Mouse (Mus musculus) CH12.LX (cell line): ENCODE measurements at regions not wholly inside any gene's neighbourhood (a gene's known extent, or its start where the extent isn't known, plus 50 kb on each side); places are given as distances from the start of the nearest gene placed in this dataset.

ENCODE experiments used
- BHLHE40 ChIP-seq: IDR thresholded peaks from 2 replicates; pipeline ENCODE4 v1.6.1; 2011; ENCODE audit warnings: mild to moderate bottlenecking, low read depth, low read length, improper control_type of control experiment
- CTCF ChIP-seq, 2 experiments: IDR thresholded peaks in 1 of 2; conservative IDR thresholded peaks in 1 of 2; 2 replicates each; pipeline ENCODE4 v1.5.1; 2011 to 2012; ENCODE audit warnings: low read depth in 2 of 2, low read length in 2 of 2, improper control_type of control experiment in 1 of 2, inconsistent platforms in 1 of 2, mild to moderate bottlenecking in 1 of 2, moderate library complexity in 1 of 2
- ELF1 ChIP-seq: IDR thresholded peaks from 2 replicates; pipeline ENCODE4 v1.6.1; 2014; ENCODE audit warnings: low read depth, mild to moderate bottlenecking, inconsistent platforms, low read length, improper control_type of control experiment
- EP300 ChIP-seq: IDR thresholded peaks from 2 replicates; pipeline ENCODE4 v1.6.1; 2011; ENCODE audit warnings: low read length, improper control_type of control experiment
- HCFC1 ChIP-seq: IDR thresholded peaks from 2 replicates; pipeline ENCODE4 v1.6.1; 2012; ENCODE audit warnings: low read depth, mild to moderate bottlenecking, inconsistent platforms, low read length, improper control_type of control experiment
- IRF4 ChIP-seq: IDR thresholded peaks from 2 replicates; pipeline ENCODE4 v1.6.1; 2014; ENCODE audit warnings: low read depth, mild to moderate bottlenecking, inconsistent platforms, low read length, improper control_type of control experiment
- MAFK ChIP-seq: IDR thresholded peaks from 2 replicates; pipeline ENCODE4 v1.6.1; 2011; ENCODE audit warnings: low read length, improper control_type of control experiment; ENCODE audit not compliant: insufficient replicate concordance
- MEF2A ChIP-seq: IDR thresholded peaks from 2 replicates; pipeline ENCODE4 v1.6.1; 2014; ENCODE audit warnings: low read depth, mild to moderate bottlenecking, inconsistent platforms, low read length, improper control_type of control experiment, borderline replicate concordance
- PAX5 ChIP-seq: IDR thresholded peaks from 2 replicates; pipeline ENCODE4 v1.6.1; 2012; ENCODE audit warnings: low read length, inconsistent platforms, mixed read lengths
- POLR2AphosphoS2 ChIP-seq: IDR thresholded peaks from 2 replicates; pipeline ENCODE4 v1.6.1; 2011; ENCODE audit warnings: low read depth, low read length, improper control_type of control experiment
- TCF12 ChIP-seq: IDR thresholded peaks from 2 replicates; pipeline ENCODE4 v1.6.1; 2014; ENCODE audit warnings: low read depth, mild to moderate bottlenecking, inconsistent platforms, low read length, improper control_type of control experiment
- USF1 ChIP-seq: IDR thresholded peaks from 2 replicates; pipeline ENCODE4 v1.6.1; 2014; ENCODE audit warnings: low read depth, mild to moderate bottlenecking, inconsistent platforms, low read length, improper control_type of control experiment
- ZC3H11A ChIP-seq: IDR thresholded peaks from 2 replicates; pipeline ENCODE4 v1.6.1; 2012; ENCODE audit warnings: low read depth, mild to moderate bottlenecking, inconsistent platforms, low read length, improper control_type of control experiment

- TF ChIP-seq CTCF (conservative IDR thresholded peaks at IDR 0.05 in 1 of 2, IDR thresholded peaks at IDR 0.05 in 1 of 2; ENCODE audit: low read depth in 2 of 2, low read length in 2 of 2) (no peak), ZC3H11A (no peak), USF1 (no peak), HCFC1 (no peak), MEF2A (no peak), EP300 (no peak), MAFK (no peak), IRF4 (no peak), PAX5 (no peak), TCF12 (no peak), BHLHE40 (no peak), ELF1 (no peak), POLR2AphosphoS2 (no peak)
Measured at GRCm38 (mm10) chr13:44249119-44249518, 464.5 kb downstream of the Cd83 start.
